Mouse (Mus musculus): ENCODE results near the gene Map1s. TPM values are rescaled to one million over a fixed set of nuclear protein-coding genes. Genes with fewer than 3 reads are reported as not detected.
A peak's percentile ranks its signal among the peaks of the same experiment; 100 is the strongest.

Map1s gene
- polyA plus RNA-seq, 1 experiment from 2014 or later: 67.8 TPM

GRCm38 (mm10) chr8:70884186-70884585 lies 21.5 kb upstream of the Map1s start:
- H3K4me1 ChIP-seq: peaks cover 21% of the 10 kb centered on the region
- 81% methylated on average over 4 of the region's 4 CpGs for WGBS
- no peak for DNase-seq (ENCODE audit: low spot score)
- H3K9me3 ChIP-seq: no peaks in the 10 kb centered on the region
- no peaks in the 10 kb centered on the region for H3K36me3 ChIP-seq (replicated peaks)
- no peak overlapping the region for H3K4me3 ChIP-seq
- peaks cover 39% of the 10 kb centered on the region for H3K27me3 ChIP-seq (replicated peaks; ENCODE audit: low read depth, poor library complexity, severe bottlenecking)
- H3K27ac ChIP-seq (replicated peaks): no peak overlapping the region

DNA sequence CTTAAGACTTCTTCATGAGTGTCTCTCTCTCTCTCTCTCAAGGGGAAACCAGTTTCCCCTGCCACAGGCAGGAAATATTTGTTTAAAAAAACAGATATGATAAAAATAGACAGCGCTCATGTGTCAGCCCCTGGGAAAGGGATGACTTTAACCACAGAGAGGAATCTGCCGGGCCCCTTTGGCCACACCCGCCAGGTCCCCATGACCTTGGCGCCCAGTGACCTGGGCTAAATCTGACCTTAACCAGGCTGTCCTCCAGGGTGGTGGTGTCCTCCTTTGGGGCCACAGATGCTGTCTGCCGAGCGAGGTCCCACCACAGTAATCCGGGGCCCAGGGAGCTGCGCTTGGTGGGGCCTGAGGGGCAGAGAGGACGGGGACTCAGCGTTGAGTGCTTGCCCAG lies 21.0 kb upstream of the Map1s start:
- Histone ChIP-seq H3K9me3 (no peaks in the 10 kb centered on the region), H3K27ac (replicated peaks) (no peak overlapping the region), H3K36me3 (replicated peaks) (no peaks in the 10 kb centered on the region), H3K27me3 (replicated peaks; ENCODE audit: low read depth, poor library complexity, severe bottlenecking) (peaks cover 44% of the 10 kb centered on the region), H3K4me1 (peaks cover 18% of the 10 kb centered on the region), H3K4me3 (no peak overlapping the region)
- DNase-seq (ENCODE audit: low spot score): no peak
- WGBS: 89% methylated on average over 10 of the region's 10 CpGs

DNA sequence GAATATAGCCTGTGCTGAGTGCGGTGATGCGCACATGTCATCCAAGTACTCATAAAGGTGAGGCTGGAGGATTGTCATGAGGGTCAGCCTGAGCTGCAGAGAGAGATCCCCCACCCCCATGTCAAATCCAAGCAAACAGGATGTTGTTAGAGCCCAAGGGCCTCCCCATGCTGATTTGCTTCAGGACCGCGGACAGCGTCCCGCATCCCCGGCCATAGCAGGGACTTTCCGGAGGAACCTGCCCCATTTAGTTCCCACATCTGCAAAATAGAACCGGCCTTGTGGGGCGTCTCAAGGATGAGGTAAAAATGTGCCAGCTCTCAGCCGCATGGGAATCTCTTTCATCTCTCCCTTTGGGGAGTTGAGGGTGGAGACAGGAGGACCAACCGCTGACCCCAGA lies 20.1 kb upstream of the Map1s start:
- Histone ChIP-seq H3K9me3 (no peaks in the 10 kb centered on the region), H3K4me3 (no peak overlapping the region), H3K27ac (replicated peaks) (no peak overlapping the region), H3K4me1 (peaks cover 9% of the 10 kb centered on the region), H3K27me3 (replicated peaks; ENCODE audit: low read depth, poor library complexity, severe bottlenecking) (peaks cover 47% of the 10 kb centered on the region), H3K36me3 (replicated peaks) (no peaks in the 10 kb centered on the region)
- WGBS: 15% methylated on average over 12 of the region's 12 CpGs
- DNase-seq (ENCODE audit: low spot score): peak; percentile 70

DNA sequence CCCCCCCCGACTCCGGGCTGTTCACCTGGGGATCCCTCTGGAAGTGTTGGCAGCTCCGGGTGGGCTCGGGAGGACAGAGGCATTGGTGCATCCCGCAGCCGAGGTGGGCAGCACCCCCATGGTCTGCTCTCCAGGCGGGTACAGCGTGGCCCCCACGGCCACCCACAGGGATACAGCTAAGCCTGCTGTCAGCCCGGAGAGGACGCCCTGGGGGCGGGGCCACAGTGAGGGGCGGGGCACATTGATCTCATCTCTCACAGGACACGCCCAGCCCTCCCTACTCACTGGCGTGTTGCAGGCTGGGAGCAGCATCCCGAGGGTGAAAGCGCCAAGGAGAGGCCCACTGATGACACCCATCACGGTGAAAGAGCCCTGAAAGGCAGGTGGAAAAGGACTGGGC lies 18.1 kb upstream of the Map1s start:
- 6% methylated on average over 18 of the region's 18 CpGs for WGBS
- H3K4me3 ChIP-seq: peak overlapping the region; percentile 37
- peak; percentile 56 for DNase-seq (ENCODE audit: low spot score)
- no peak overlapping the region for H3K27ac ChIP-seq (replicated peaks)
- peaks cover 64% of the 10 kb centered on the region for H3K27me3 ChIP-seq (replicated peaks; ENCODE audit: low read depth, poor library complexity, severe bottlenecking)
- H3K4me1 ChIP-seq: peaks cover 23% of the 10 kb centered on the region
- no peaks in the 10 kb centered on the region for H3K36me3 ChIP-seq (replicated peaks)
- no peaks in the 10 kb centered on the region for H3K9me3 ChIP-seq

DNA sequence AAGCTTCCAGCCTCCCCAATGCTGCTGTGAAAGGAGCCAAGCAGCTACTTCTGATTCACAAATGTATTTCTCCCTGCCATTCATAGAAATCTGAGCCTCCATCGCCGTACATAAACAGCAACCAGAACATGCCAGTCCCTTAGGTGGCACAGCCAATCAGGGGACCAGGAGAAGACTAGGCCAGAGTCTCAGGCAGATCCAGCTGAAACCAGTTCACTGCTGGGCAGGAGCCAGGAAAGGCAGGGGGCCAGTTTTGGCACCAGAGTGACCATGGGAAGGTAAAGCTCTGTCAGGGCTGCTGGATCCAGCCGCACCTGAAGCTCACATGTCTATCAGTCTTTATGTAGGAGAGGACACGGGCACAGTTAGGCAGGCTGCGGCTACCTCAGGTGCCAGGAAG lies 15.1 kb upstream of the Map1s start:
- DNase-seq (ENCODE audit: low spot score): no peak
- Histone ChIP-seq H3K27me3 (replicated peaks; ENCODE audit: low read depth, poor library complexity, severe bottlenecking) (peaks cover 82% of the 10 kb centered on the region), H3K36me3 (replicated peaks) (peaks cover 27% of the 10 kb centered on the region), H3K4me1 (peaks cover 40% of the 10 kb centered on the region), H3K27ac (replicated peaks) (no peak overlapping the region), H3K4me3 (no peak overlapping the region), H3K9me3 (no peaks in the 10 kb centered on the region)
- WGBS: 91% methylated on average over 5 of the region's 5 CpGs

- peaks cover 34% of the 10 kb centered on the region for H3K36me3 ChIP-seq (replicated peaks)
- H3K9me3 ChIP-seq: no peaks in the 10 kb centered on the region
- peaks cover 75% of the 10 kb centered on the region for H3K27me3 ChIP-seq (replicated peaks; ENCODE audit: low read depth, poor library complexity, severe bottlenecking)
- H3K27ac ChIP-seq (replicated peaks): no peak overlapping the region
- H3K4me3 ChIP-seq: peak overlapping the region; percentile 50
- 4% methylated on average over 21 of the region's 21 CpGs for WGBS
- peaks cover 47% of the 10 kb centered on the region for H3K4me1 ChIP-seq
- DNase-seq (ENCODE audit: low spot score): peak; percentile 70
These were observed 14.4 kb upstream of the Map1s start for GRCm38 (mm10) chr8:70891356-70891755.

GRCm38 (mm10) chr8:70892022-70892895 lies 13.5 kb upstream of the Map1s start, which contains the start of gene Slc5a5:
Gene Slc5a5, minus strand, starts transcription at chr8:70892757.
- Histone ChIP-seq H3K27ac (replicated peaks) (0 out of 2 replicates have a peak within 1 kb of the TSS, but pooled peaks have one; percentile 14), H3K4me3 (peak within 1 kb of the TSS; percentile 50), H3K27me3 (replicated peaks; ENCODE audit: low read depth, poor library complexity, severe bottlenecking) (peaks cover 71% of the 10 kb centered on the region), H3K9me3 (no peaks in the 10 kb centered on the region), H3K36me3 (replicated peaks) (peaks cover 34% of the 10 kb centered on the region), H3K4me1 (peaks cover 49% of the 10 kb centered on the region)
- 3% methylated on average over 80 of the region's 80 CpGs for WGBS
- DNase-seq (ENCODE audit: low spot score): peak; percentile 60

DNA sequence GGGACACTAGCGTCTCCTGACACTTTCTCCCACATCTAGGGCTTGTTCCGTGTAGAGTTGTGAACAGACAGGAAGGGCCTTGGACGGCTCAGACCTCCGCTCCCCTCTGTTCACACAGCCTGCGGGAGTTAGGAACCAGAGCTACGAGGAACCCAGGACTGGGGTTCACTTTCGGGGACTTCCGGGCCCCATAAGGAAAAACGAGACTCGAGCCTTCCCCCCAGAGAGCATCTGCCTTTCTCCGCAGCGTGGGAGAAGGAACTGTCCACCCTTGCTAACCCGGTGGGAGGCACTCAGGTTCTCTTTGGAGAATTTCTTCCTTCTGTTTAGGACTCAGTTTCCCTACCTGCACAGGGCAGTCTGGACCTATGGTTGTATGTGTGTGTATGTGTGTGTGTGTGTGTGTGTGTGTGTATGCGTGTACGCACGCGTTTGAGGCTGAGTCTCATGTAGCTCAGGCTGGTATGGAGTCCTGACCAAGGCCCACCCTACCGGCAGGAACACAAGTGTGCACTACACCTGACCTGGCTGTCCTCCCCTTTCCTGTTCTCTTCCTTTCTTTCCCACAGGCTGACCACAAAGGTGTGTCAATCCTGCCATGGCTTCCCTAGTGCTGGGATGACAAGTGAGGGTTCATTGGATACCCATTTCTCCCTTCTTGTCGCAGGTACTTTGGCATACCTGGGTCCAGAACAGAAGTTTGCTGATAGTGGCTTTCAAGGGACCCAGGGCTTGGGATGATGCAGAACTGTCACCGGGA lies 12.7 kb upstream of the Map1s start:
- H3K27me3 ChIP-seq (replicated peaks; ENCODE audit: low read depth, poor library complexity, severe bottlenecking): peaks cover 71% of the 10 kb centered on the region
- no peaks in the 10 kb centered on the region for H3K9me3 ChIP-seq
- no peak overlapping the region for H3K27ac ChIP-seq (replicated peaks)
- H3K36me3 ChIP-seq (replicated peaks): peaks cover 34% of the 10 kb centered on the region
- WGBS: 26% methylated on average over 20 of the region's 20 CpGs
- H3K4me3 ChIP-seq: peak overlapping the region; percentile 50
- DNase-seq (ENCODE audit: low spot score): no peak
- H3K4me1 ChIP-seq: peaks cover 43% of the 10 kb centered on the region

DNA sequence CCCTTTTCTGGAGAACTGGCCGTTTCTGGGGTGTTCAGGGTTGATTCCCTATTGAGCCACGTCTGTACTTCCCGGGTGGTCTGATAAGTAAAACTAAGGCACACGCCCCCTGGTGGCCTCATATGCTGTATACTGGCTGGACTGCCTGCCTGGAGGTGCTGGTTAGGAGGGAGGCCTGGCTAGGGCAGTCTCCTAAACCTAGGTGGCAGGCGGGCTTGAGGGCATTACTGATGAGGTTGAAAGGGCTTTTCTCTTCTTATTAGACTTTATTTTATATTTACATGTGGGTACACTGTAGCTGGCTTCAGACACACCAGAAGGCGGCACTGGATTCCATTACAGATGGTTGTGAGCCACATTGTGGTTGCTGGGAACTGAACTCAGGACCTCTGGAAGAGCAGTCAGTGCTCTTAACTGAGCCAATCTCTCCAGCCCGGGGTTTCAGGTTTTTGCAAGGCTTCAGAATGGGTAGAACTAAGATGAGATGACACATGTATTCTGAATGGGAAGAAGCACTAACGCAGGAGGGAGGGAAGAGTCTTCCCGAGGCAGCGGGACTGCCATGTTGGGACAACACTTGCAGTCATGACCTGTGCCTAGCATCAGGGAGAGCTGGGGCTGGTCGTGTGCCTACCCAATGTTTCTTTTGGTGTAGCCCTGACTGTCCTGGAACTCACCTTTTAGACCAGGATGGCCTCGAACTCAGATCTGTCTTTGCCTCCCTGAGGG lies 11.9 kb upstream of the Map1s start:
- no peak overlapping the region for H3K27ac ChIP-seq (replicated peaks)
- peaks cover 63% of the 10 kb centered on the region for H3K27me3 ChIP-seq (replicated peaks; ENCODE audit: low read depth, poor library complexity, severe bottlenecking)
- peaks cover 34% of the 10 kb centered on the region for H3K36me3 ChIP-seq (replicated peaks)
- H3K9me3 ChIP-seq: no peaks in the 10 kb centered on the region
- 29% methylated on average over 12 of the region's 12 CpGs for WGBS
- peaks cover 50% of the 10 kb centered on the region for H3K4me1 ChIP-seq
- peak overlapping the region; percentile 8; the same call in 1 of the 2 replicates for H3K4me3 ChIP-seq
- DNase-seq (ENCODE audit: low spot score): peak; percentile 89

DNA sequence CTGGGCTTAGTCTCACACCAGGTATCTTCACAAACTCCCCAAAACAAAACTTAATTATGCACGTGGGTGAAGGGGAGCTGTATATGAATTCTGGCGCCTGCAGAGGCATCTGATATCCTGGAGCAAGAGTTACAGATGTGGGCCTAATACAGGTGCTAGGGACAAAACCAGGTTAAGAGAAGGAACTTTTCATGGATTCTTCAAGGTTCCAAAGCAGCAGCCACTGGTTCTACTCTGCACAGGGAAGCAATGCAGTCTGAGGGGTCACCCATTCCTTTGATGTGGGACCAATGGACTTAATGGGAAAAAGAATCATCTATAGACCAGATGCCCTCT lies 11.4 kb upstream of the Map1s start:
- H3K9me3 ChIP-seq: no peaks in the 10 kb centered on the region
- DNase-seq (ENCODE audit: low spot score): no peak
- WGBS: 67% methylated on average over 2 of the region's 2 CpGs
- peaks cover 51% of the 10 kb centered on the region for H3K4me1 ChIP-seq
- H3K36me3 ChIP-seq (replicated peaks): peaks cover 34% of the 10 kb centered on the region
- H3K4me3 ChIP-seq: no peak overlapping the region
- H3K27me3 ChIP-seq (replicated peaks; ENCODE audit: low read depth, poor library complexity, severe bottlenecking): peaks cover 58% of the 10 kb centered on the region
- H3K27ac ChIP-seq (replicated peaks): no peak overlapping the region

GRCm38 (mm10) chr8:70894771-70895545 lies 10.8 kb upstream of the Map1s start:
- no peaks in the 10 kb centered on the region for H3K9me3 ChIP-seq
- H3K4me3 ChIP-seq: 0 out of 2 replicates have a peak overlapping the region, but pooled peaks have one; percentile 88
- H3K27ac ChIP-seq (replicated peaks): no peak overlapping the region
- peaks cover 52% of the 10 kb centered on the region for H3K27me3 ChIP-seq (replicated peaks; ENCODE audit: low read depth, poor library complexity, severe bottlenecking)
- 90% methylated on average over 8 of the region's 8 CpGs for WGBS
- no peak for DNase-seq (ENCODE audit: low spot score)
- peaks cover 34% of the 10 kb centered on the region for H3K36me3 ChIP-seq (replicated peaks)
- H3K4me1 ChIP-seq: peaks cover 51% of the 10 kb centered on the region

Measured in embryonic facial prominence, embryonic 10.5 days (tissue).